Mouse (Mus musculus) urinary bladder, postnatal 4 days (tissue): Measurements from ENCODE around the gene Pdilt.

ENCODE experiments used
- DNase-seq, 2 experiments: peaks; one replicate each; pipeline ENCODE4 v3.0.0; 2021 to 2022; ENCODE audit warnings: low spot score in 2 of 2

Gene Pdilt

DNA sequence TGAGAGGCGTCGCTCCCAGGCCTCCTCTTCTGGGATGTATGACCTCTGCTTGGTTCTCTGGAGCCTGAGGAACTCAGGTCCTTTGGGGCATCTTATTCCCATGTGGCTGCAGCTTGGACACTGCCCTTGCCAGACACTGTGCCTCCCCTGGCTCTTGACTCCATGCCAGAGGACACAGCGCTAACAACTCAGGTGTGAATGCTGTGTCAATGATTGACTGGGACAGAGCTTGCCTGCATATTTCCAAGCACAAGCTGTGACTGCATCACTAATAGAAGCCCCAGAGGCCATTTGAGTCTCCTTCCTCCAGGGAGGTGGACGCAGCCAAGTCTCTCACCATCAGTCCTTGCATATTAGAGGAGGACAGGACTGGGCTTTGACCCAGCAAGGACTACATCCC, 12.1 kb downstream of the Pdilt start:
- DNase-seq = no peak

- DNase-seq = peak in 1 of 2 experiments; percentile 14
Observed at GRCm38 (mm10) chr7:119490041-119490780, 33.1 kb downstream of the Pdilt start.

DNA sequence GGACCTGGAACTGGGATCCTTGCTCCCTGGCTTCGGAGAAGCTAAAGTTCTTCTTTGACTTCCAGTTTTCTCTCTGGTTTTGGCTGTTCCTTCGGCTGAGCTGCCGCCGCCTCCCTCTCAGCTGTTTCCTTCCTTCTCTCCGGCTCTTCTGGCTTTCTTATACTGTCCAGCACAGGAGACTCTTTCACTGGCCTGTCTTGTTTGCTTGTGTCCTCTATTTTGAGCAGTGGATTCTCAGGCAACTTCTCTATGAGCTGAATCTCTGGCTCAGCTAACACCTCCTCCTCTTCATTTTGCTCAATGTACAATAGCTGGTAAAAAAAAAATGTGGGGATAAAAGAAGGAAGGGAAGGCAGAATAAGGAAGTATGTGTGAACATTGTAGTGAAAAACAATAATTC, 36.6 kb downstream of the Pdilt start:
- no peak for DNase-seq

DNA sequence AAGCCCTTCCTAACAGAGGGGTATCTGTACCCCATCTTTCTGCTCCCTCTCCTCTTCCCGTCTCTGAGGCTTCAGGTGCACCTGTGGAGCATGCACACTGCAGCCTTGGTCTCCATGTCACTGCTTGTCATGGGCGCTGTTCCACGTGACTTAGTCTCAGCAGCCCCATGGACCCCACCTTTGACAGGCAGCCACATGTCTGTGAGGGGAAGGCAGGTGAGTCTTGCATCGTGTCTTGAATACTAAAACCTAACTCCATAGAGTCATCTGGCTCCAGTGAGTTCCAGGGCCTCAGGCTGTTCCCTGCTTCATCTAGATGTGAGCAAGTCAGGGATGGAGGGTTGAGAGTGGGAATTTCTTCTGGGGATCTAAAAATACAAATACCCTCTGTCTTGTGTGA, 39.1 kb downstream of the Pdilt start:
- no peak for DNase-seq

DNA sequence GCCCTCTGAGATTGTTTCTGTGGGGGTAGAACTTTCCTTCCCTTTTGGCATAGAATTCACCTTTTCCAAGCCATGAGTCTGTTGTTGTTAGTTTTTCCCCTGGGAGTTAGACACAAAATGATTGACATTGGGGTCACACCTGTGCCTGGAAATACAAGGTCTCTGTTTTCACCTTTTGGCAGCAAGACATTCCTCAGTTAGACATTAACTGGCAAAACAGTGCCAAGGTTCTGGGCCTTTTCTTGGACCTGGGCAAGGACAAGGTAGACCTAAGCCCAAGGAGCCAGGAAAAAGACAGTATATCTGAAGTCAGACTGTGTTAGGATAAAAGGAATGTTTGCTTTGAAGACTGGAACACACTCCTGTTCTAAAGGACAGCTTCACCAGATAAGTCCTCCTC, 44.0 kb downstream of the Pdilt start, which contains the start of gene Umod:
Gene Umod (minus strand): TSS at position 27 of the 400 bp plus-strand sequence.
- no peak for DNase-seq

- DNase-seq = no peak
Observed at GRCm38 (mm10) chr7:119476500-119477389, 46.5 kb downstream of the Pdilt start.

- DNase-seq = no peak
Observed at GRCm38 (mm10) chr7:119459185-119459584, 64.1 kb downstream of the Pdilt start, which contains the start of gene Gp2. Gene Gp2 (minus strand): TSS chr7:119459285.

DNA sequence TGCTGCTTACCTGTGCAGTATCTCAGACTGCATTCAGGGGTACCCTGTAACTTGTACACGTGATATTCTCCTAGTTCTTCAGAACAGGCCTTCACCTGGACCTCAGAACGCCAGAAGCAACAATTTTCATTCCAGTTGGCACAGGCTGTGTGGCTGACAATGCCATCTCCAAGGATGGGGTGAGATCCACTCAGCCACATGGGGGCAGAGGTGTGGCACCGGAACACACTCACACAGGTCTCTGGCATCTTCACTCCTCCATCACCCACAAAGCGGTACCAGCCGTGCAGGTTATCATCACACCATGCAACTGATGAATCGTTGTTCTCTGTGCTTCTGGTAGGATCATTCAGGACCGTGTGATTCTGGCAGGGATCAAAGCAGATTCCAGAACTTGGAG, 69.1 kb downstream of the Pdilt start:
- DNase-seq = no peak

DNA sequence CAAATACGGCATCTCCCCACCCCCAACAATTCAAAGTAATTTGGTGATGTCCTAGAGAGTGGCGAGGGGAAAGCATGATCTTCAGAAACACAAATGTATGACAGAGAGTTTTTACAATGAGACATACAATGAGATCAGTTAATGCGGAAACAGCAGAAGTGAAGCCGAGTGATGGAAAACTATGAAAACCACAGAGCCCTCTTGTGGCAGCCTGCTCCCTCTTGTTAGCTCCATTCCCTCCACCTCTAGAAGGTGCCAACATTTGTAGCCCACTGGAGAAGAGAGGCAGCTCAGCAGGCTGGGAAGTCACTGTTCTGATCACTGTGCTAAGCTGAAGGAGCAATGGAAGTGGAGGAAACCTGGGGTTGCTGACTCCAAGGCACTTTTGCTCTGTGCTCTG, 79.4 kb downstream of the Pdilt start:
- no peak for DNase-seq

- DNase-seq = no peak
Observed at GRCm38 (mm10) chr7:119441938-119442337, 81.4 kb downstream of the Pdilt start.
